Mouse (Mus musculus) ovary, adult 18-20 months (tissue): ENCODE data around the gene Slc44a5.

Source experiments
- DNase-seq: peaks from one replicate; pipeline ENCODE4 v3.0.0; 2022; ENCODE audit warnings: low spot score, mixed read lengths

Slc44a5 gene

GRCm38 (mm10) chr3:153973171-153973948 is at the start of gene Slc44a5:
Slc44a5 (plus strand) TSS chr3:153973436.
- DNase-seq, result no peak

- DNase-seq, result no peak
These were observed 46.9 kb upstream of the Slc44a5 start for GRCm38 (mm10) chr3:153926333-153926732.

- DNase-seq, result no peak
These were observed 43.7 kb upstream of the Slc44a5 start for GRCm38 (mm10) chr3:153929526-153929925.

- no peak for DNase-seq
These were observed 40.8 kb upstream of the Slc44a5 start for GRCm38 (mm10) chr3:153932461-153932860.

GRCm38 (mm10) chr3:153935878-153936277 is 37.4 kb upstream of the Slc44a5 start:
- no peak for DNase-seq

- no peak for DNase-seq
These were observed 36.0 kb upstream of the Slc44a5 start for GRCm38 (mm10) chr3:153937116-153937810.

- DNase-seq, result no peak
These were observed 33.2 kb upstream of the Slc44a5 start for GRCm38 (mm10) chr3:153940021-153940420.

GRCm38 (mm10) chr3:153940486-153940885 is 32.8 kb upstream of the Slc44a5 start:
- no peak for DNase-seq

- no peak for DNase-seq
These were observed 31.6 kb upstream of the Slc44a5 start for GRCm38 (mm10) chr3:153941613-153942012.

GRCm38 (mm10) chr3:153943003-153943640 is 30.1 kb upstream of the Slc44a5 start:
- DNase-seq, result no peak

GRCm38 (mm10) chr3:153943901-153944334 is 29.3 kb upstream of the Slc44a5 start:
- DNase-seq, result no peak

- peak; percentile 99 for DNase-seq
These were observed 28.8 kb upstream of the Slc44a5 start, which contains the start of gene Acadm for GRCm38 (mm10) chr3:153944335-153944990. Acadm (minus strand) TSS chr3:153944632.

GRCm38 (mm10) chr3:153947271-153947670 is 26.0 kb upstream of the Slc44a5 start:
- DNase-seq, result no peak

- DNase-seq, result no peak
These were observed 25.1 kb upstream of the Slc44a5 start for GRCm38 (mm10) chr3:153948176-153948575.

- no peak for DNase-seq
These were observed 15.3 kb upstream of the Slc44a5 start for GRCm38 (mm10) chr3:153957916-153958315.

GRCm38 (mm10) chr3:153959035-153959730 is 14.1 kb upstream of the Slc44a5 start:
- no peak for DNase-seq

GRCm38 (mm10) chr3:153959731-153960207 is 13.5 kb upstream of the Slc44a5 start:
- DNase-seq, result no peak

- no peak for DNase-seq
These were observed 12.4 kb upstream of the Slc44a5 start for GRCm38 (mm10) chr3:153960884-153961283.

- no peak for DNase-seq
These were observed 11.4 kb upstream of the Slc44a5 start for GRCm38 (mm10) chr3:153961632-153962389.

- no peak for DNase-seq
These were observed 5.8 kb upstream of the Slc44a5 start for GRCm38 (mm10) chr3:153967447-153967846.

GRCm38 (mm10) chr3:153968549-153968948 is 4.7 kb upstream of the Slc44a5 start:
- no peak for DNase-seq
